Mouse (Mus musculus): ENCODE measurements around the gene Grin3b.

DNA sequence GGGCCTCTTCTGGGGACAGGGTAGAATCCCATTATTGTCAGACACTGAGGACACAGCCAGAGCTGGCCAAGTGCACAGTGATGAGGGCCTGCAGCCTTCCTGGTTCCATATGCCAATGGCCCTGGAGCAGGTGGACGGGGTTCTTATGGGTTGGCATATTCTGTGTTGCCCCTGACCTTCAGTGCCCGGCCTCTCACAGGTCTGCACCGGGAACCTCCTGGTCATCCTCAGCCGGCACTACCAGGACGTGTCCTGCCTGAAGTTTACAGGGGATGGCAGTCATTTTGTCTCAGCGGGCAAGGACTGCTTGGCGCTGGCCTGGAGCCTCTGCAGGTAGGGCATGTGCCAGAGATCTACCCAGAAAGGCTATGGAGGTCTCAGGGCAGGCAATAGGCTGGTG, 5.8 kb upstream of the Grin3b start:
- no peak for TF ChIP-seq POLR2A (IDR thresholded peaks at IDR 0.05; ENCODE audit: low read depth, low read length)
- no peak for TF ChIP-seq CTCF (IDR thresholded peaks at IDR 0.05; ENCODE audit: extremely low read depth, insufficient read depth, insufficient read length, insufficient replicate concordance)
